Comparison of ENCODE assay signal across 15 mouse cellular contexts in genomic region chr12:70832216-70832998, GRCm38 (mm10). TPM values are rescaled to one million over a fixed set of nuclear protein-coding genes. Genes with fewer than 3 reads are reported as not detected.
DNase-seq lines count a peak whose midpoint lies in the region; ATAC-seq and TF ChIP-seq lines count a peak whose summit lies in the region.
"Had no signal": no experiment of that assay in that cellular context is flagged by ENCODE, and none has a peak within 500 bp of the region (broad histone marks: within the 10 kb centered on the region; RNA-seq: fewer than 3 reads in every experiment).

No protein-coding gene starts in this region.

- no peaks in the 10 kb centered on the region for H3K36me3 ChIP-seq in G1E (replicated peaks)
- peaks cover 0 to 11% of the 10 kb centered on the region in 2 experiments; a peak in 2 of 4 replicates for H3K36me3 ChIP-seq in MEL (ENCODE audit: control insufficient read depth in 1 of 2, insufficient read depth in 2 of 2, low read length in 2 of 2)
- no peaks in the 10 kb centered on the region for H3K36me3 ChIP-seq in liver, embryonic 12.5 days
- H3K36me3 ChIP-seq in liver, embryonic 16.5 days (ENCODE audit: control insufficient read depth, insufficient read depth), result no peaks in the 10 kb centered on the region
- H3K36me3 ChIP-seq in intestine, postnatal 0 days (ENCODE audit: control insufficient read depth, insufficient read depth), result no peaks in the 10 kb centered on the region
- no peaks in the 10 kb centered on the region for H3K36me3 ChIP-seq in forebrain, embryonic 10.5 days (replicated peaks)
- H3K36me3 ChIP-seq: heart, embryonic 13.5 days had no signal

- H3K9me3 ChIP-seq in G1E (replicated peaks) (no peaks in the 10 kb centered on the region), MEL (replicated peaks; ENCODE audit: insufficient read depth, low read length) (no peaks in the 10 kb centered on the region)
- H3K9me3 ChIP-seq in liver, embryonic 12.5 days (replicated peaks), result no peaks in the 10 kb centered on the region
- no peaks in the 10 kb centered on the region for H3K9me3 ChIP-seq in liver, embryonic 16.5 days (replicated peaks; ENCODE audit: control insufficient read depth, low read length)
- no peaks in the 10 kb centered on the region for H3K9me3 ChIP-seq in intestine, postnatal 0 days (ENCODE audit: control insufficient read depth)
- no peaks in the 10 kb centered on the region for H3K9me3 ChIP-seq in forebrain, embryonic 10.5 days
- H3K9me3 ChIP-seq: embryonic facial prominence, embryonic 10.5 days; heart, embryonic 13.5 days had no signal

- no peak for TF ChIP-seq RAD21 in MEL (IDR thresholded peaks at IDR 0.05; ENCODE audit: low read depth, low read length)

- no peak overlapping the region for H3K27ac ChIP-seq in MEL (ENCODE audit: control insufficient read depth, low read depth, low read length)
- H3K27ac ChIP-seq in liver, embryonic 12.5 days, result no peak overlapping the region
- no peak overlapping the region for H3K27ac ChIP-seq in liver, embryonic 16.5 days (ENCODE audit: low read length)
- no peak overlapping the region for H3K27ac ChIP-seq in intestine, postnatal 0 days (ENCODE audit: low read depth, low read length)
- no peak overlapping the region for H3K27ac ChIP-seq in forebrain, embryonic 10.5 days
- H3K27ac ChIP-seq: embryonic facial prominence, embryonic 10.5 days; hindbrain, embryonic 14.5 days had no signal

- peak in 1 of 2 experiments; percentile 17; a peak in 1 of 4 replicates for TF ChIP-seq EP300 in MEL (IDR thresholded peaks at IDR 0.05; ENCODE audit: low read depth in 1 of 2, low read length in 2 of 2)

- peak; percentile 57 for ATAC-seq in G1E (ENCODE audit: extremely low read depth, insufficient number of reproducible peaks, low FRiP score, poor library complexity, severe bottlenecking)
- peak; percentile 78 for ATAC-seq in liver, embryonic 12.5 days
- ATAC-seq in liver, embryonic 16.5 days (ENCODE audit: low read depth), result peak; percentile 60; the same call in 1 of the 2 replicates
- ATAC-seq in intestine, postnatal 0 days, result no peak
- ATAC-seq: forebrain, embryonic 14.5 days had no signal

- TF ChIP-seq CTCF in G1E (IDR thresholded peaks at IDR 0.05; ENCODE audit: low read depth, low read length) (no peak), MEL (IDR thresholded peaks at IDR 0.05 in 2 of 3, conservative IDR thresholded peaks at IDR 0.05 in 1 of 3; ENCODE audit: control insufficient read depth in 1 of 3, insufficient read depth in 1 of 3, low read depth in 2 of 3, low read length in 3 of 3, poor library complexity in 1 of 3, severe bottlenecking in 1 of 3) (no peak)
- TF ChIP-seq CTCF in intestine, postnatal 0 days (IDR thresholded peaks at IDR 0.05; ENCODE audit: low read depth), result no peak

- H3K9ac ChIP-seq in MEL (ENCODE audit: control insufficient read depth, low read depth, low read length, poor library complexity, severe bottlenecking), result no peak overlapping the region
- H3K9ac ChIP-seq in liver, embryonic 12.5 days, result no peak overlapping the region
- no peak overlapping the region for H3K9ac ChIP-seq in liver, embryonic 16.5 days (ENCODE audit: low read depth, low read length)
- no peak overlapping the region for H3K9ac ChIP-seq in intestine, postnatal 0 days (ENCODE audit: low read depth, low read length)
- H3K9ac ChIP-seq: heart, embryonic 13.5 days; hindbrain, embryonic 14.5 days had no signal

- 25% methylated on average over 4 of the region's 4 CpGs for WGBS in liver, embryonic 12.5 days (ENCODE audit: insufficient replicate concordance)
- WGBS in liver, embryonic 16.5 days (ENCODE audit: insufficient replicate concordance), result 29% methylated on average over 4 of the region's 4 CpGs
- 64% methylated on average over 4 of the region's 4 CpGs for WGBS in intestine, postnatal 0 days
- WGBS in forebrain, embryonic 10.5 days, result 83% methylated on average over 4 of the region's 4 CpGs

- H3K27me3 ChIP-seq in G1E (ENCODE audit: insufficient read depth, low read length) (no peaks in the 10 kb centered on the region), MEL (ENCODE audit: control insufficient read depth in 1 of 2, insufficient read depth in 2 of 2, low read length in 2 of 2) (no peaks in the 10 kb centered on the region; a peak in 1 of 4 replicates)
- H3K27me3 ChIP-seq in liver, embryonic 12.5 days (replicated peaks), result no peaks in the 10 kb centered on the region; the same call in 1 of the 2 replicates
- no peaks in the 10 kb centered on the region; the same call in 1 of the 2 replicates for H3K27me3 ChIP-seq in liver, embryonic 16.5 days (ENCODE audit: control insufficient read depth, insufficient read depth, low read depth, low read length)
- no peaks in the 10 kb centered on the region for H3K27me3 ChIP-seq in intestine, postnatal 0 days (replicated peaks; ENCODE audit: control insufficient read depth, insufficient read depth, low read length)
- no peaks in the 10 kb centered on the region for H3K27me3 ChIP-seq in forebrain, embryonic 10.5 days (ENCODE audit: poor library complexity, severe bottlenecking)
- H3K27me3 ChIP-seq: heart, embryonic 13.5 days had no signal

- no peak overlapping the region for H3K4me2 ChIP-seq in liver, embryonic 12.5 days
- no peak overlapping the region for H3K4me2 ChIP-seq in liver, embryonic 16.5 days (ENCODE audit: low read depth, low read length)
- H3K4me2 ChIP-seq in intestine, postnatal 0 days (replicated peaks; ENCODE audit: low read depth), result no peak overlapping the region
- H3K4me2 ChIP-seq: heart, embryonic 13.5 days; hindbrain, embryonic 14.5 days had no signal

- DNase-seq in G1E (ENCODE audit: low spot score), result peak; percentile 37
- DNase-seq in MEL (ENCODE audit: low read depth, low spot score), result peak; percentile 42
- DNase-seq in urinary bladder, adult 18-20 months (ENCODE audit: low spot score in 2 of 2), result no peak
- no peak for DNase-seq in frontal cortex, adult 2 months (ENCODE audit: extremely low spot score in 1 of 2, low spot score in 1 of 2)
- DNase-seq in forebrain, embryonic 10.5 days (ENCODE audit: extremely low spot score, low spot score), result no peak
- DNase-seq: adrenal gland, postnatal 14 days; cerebellum, postnatal 10 days; gastrocnemius, postnatal 14 days had no signal

- H3K79me2 ChIP-seq in MEL (ENCODE audit: control insufficient read depth, insufficient read depth, low read length, poor library complexity), result no peaks in the 10 kb centered on the region

- H3K4me1 ChIP-seq in G1E (ENCODE audit: insufficient read depth, low read depth, low read length) (peaks cover 51% of the 10 kb centered on the region), MEL (ENCODE audit: control insufficient read depth in 1 of 2, insufficient read depth in 2 of 2, low read length in 2 of 2) (peaks cover 2 to 5% of the 10 kb centered on the region in 2 experiments)
- peaks cover 31% of the 10 kb centered on the region for H3K4me1 ChIP-seq in liver, embryonic 12.5 days
- no peaks in the 10 kb centered on the region; the same call in 1 of the 2 replicates for H3K4me1 ChIP-seq in liver, embryonic 16.5 days (ENCODE audit: control insufficient read depth, low read depth, low read length)
- H3K4me1 ChIP-seq in intestine, postnatal 0 days (replicated peaks; ENCODE audit: control insufficient read depth, insufficient read depth, low read length), result no peaks in the 10 kb centered on the region
- peaks cover 38% of the 10 kb centered on the region for H3K4me1 ChIP-seq in forebrain, embryonic 10.5 days

- no peak overlapping the region for H3K4me3 ChIP-seq in G1E (ENCODE audit: low read depth, low read length)
- no peak overlapping the region for H3K4me3 ChIP-seq in MEL (ENCODE audit: control insufficient read depth in 1 of 2, insufficient read depth in 1 of 2, low read depth in 2 of 2, low read length in 2 of 2)
- H3K4me3 ChIP-seq in liver, embryonic 12.5 days, result no peak overlapping the region
- no peak overlapping the region for H3K4me3 ChIP-seq in liver, embryonic 16.5 days (ENCODE audit: low read depth, low read length)
- H3K4me3 ChIP-seq in intestine, postnatal 0 days (ENCODE audit: low read depth, low read length), result no peak overlapping the region
- H3K4me3 ChIP-seq in forebrain, embryonic 10.5 days, result no peak overlapping the region
- H3K4me3 ChIP-seq: embryonic facial prominence, embryonic 10.5 days; heart, embryonic 13.5 days had no signal

- no peak for TF ChIP-seq POLR2A in MEL (IDR thresholded peaks at IDR 0.05; ENCODE audit: control insufficient read depth in 1 of 2, insufficient read depth in 1 of 2, low read depth in 1 of 2, low read length in 2 of 2, poor library complexity in 1 of 2)

TF ChIP-seq in MEL, 35 proteins besides CTCF, POLR2A, EP300 and RAD21:
- TF ChIP-seq ZNF384 (IDR thresholded peaks at IDR 0.05; ENCODE audit: low read depth, low read length) (peak; percentile 72), NRF1 (IDR thresholded peaks at IDR 0.05; ENCODE audit: insufficient read depth, low read depth, low read length, poor library complexity, severe bottlenecking) (no peak), NELFE (IDR thresholded peaks at IDR 0.05; ENCODE audit: low read depth, low read length) (no peak), USF1 (IDR thresholded peaks at IDR 0.05; ENCODE audit: low read depth, low read length) (peak; percentile 71; the same call in 1 of the 2 replicates), MAX (IDR thresholded peaks at IDR 0.05; ENCODE audit: low read length) (no peak), E2F4 (IDR thresholded peaks at IDR 0.05; ENCODE audit: borderline replicate concordance, low read depth, low read length) (no peak), ZMIZ1 (IDR thresholded peaks at IDR 0.05; ENCODE audit: low read depth, low read length) (no peak)

RNA-seq across cellular contexts. Expression of gene Frmd6, which starts 7.1 kb away (rescaled TPM):
- 10.4 and 14.8 TPM in 2 replicates for total RNA-seq in G1E (2014; fragmentation: Nextera tagmentation)
- 8.3 and 9.0 TPM in 2 replicates for total RNA-seq in G1E (2017)
- polyA plus RNA-seq in G1E (2012), result 5.8 and 6.0 TPM in 2 replicates
- 3.6 and 3.7 TPM in 2 replicates for total RNA-seq in MEL (2012; rRNA removed)
- 1 to 10 TPM in 1 of 2 experiments, not detected in 1; 5.0 TPM for polyA plus RNA-seq in MEL (2012; ENCODE audit: insufficient read depth in 1 of 2, insufficient read length in 2 of 2, low read depth in 1 of 2, low replicate concordance in 2 of 2, missing spikeins in 1 of 2)
- 5.0 and 5.3 TPM in 2 replicates for polyA plus RNA-seq in liver, embryonic 12.5 days (2016; fragmentation: Nextera tagmentation; extraction: Ambion mirVana)
- 3.7 and 3.8 TPM in 2 replicates for polyA plus RNA-seq in liver, embryonic 16.5 days (2015; fragmentation: Nextera tagmentation; extraction: Ambion mirVana)
- polyA plus RNA-seq in frontal cortex, adult 2 months (2012; rRNA removed), result 22.6 and 22.8 TPM in 2 replicates
- 5.9 and 6.3 TPM in 2 replicates for polyA plus RNA-seq in intestine, postnatal 0 days (2015; fragmentation: Nextera tagmentation; extraction: Ambion mirVana)
- 25.1 and 27.8 TPM in 2 replicates for polyA plus RNA-seq in forebrain, embryonic 10.5 days (2016; fragmentation: Nextera tagmentation; extraction: Ambion mirVana)

Comparison
In these comparisons a context has a peak if more than half of its experiments do, and no peak if none do; other contexts are left out.
1. DNase-seq: peak in G1E (single experiment) and MEL (single experiment); none in urinary bladder, adult 18-20 months (0 of 2), frontal cortex, adult 2 months (0 of 2) and forebrain, embryonic 10.5 days (single experiment).